Mouse (Mus musculus) CD8-positive naive resting alpha-beta T cell, adult 57 days (primary cell): ENCODE measurements around the gene Ube2b. TPM values are rescaled to one million over a fixed set of nuclear protein-coding genes. Genes with fewer than 3 reads are reported as not detected.

Experiments
- total RNA-seq: library from RNA; stranded (reverse); gene quantifications from one replicate; pipeline ENCODE4 v1.2.4, GENCODE M21; 2023

Gene Ube2b
- 198 TPM for total RNA-seq

GRCm38 (mm10) chr11:52000290-52000962, at the start of gene Ube2b:
Ube2b (minus strand) TSS chr11:52000762.

GRCm38 (mm10) chr11:52003772-52004528, 3.4 kb upstream of the Ube2b start, which contains the start of gene Cdkl3:
Cdkl3 (plus strand) TSS chr11:52004221.

GRCm38 (mm10) chr11:51967443-51968401, 32.8 kb downstream of the Ube2b start, which contains the start of gene Cdkn2aipnl:
Cdkn2aipnl (plus strand) TSS chr11:51967661.

Other genes with a start within 250 kb of the Ube2b start
- 45.2 TPM for gene Sec24a, start 237.1 kb downstream of the Ube2b start, total RNA-seq
- 24.4 TPM for gene Sar1b, start 237.1 kb downstream of the Ube2b start, total RNA-seq
- gene Jade2, start 143.1 kb downstream of the Ube2b start, total RNA-seq, result 67.8 TPM
- 43.7 TPM for gene Cdkn2aipnl, start 33.1 kb downstream of the Ube2b start, total RNA-seq
- 1.7 TPM for gene Cdkl3, start 3.5 kb upstream of the Ube2b start, total RNA-seq
- gene Ppp2ca, start 97.9 kb upstream of the Ube2b start, total RNA-seq, result 96.9 TPM
- gene Olfr1373, start 144.8 kb upstream of the Ube2b start, total RNA-seq, result not detected
- gene Olfr1371, start 213.2 kb upstream of the Ube2b start, total RNA-seq, result not detected
- gene Skp1a, start 231.2 kb upstream of the Ube2b start, total RNA-seq, result 194 TPM